Mouse (Mus musculus) megakaryocyte, embryonic 14.5 days (primary cell): ENCODE results near the gene Upk3a.

Experiments used
- FLI1 ChIP-seq: IDR thresholded peaks from 2 replicates; pipeline ENCODE4 v1.6.1; 2012; ENCODE audit warnings: low read length, inconsistent platforms, mixed read lengths
- GATA1 ChIP-seq: IDR thresholded peaks from 3 replicates; pipeline ENCODE4 v1.6.1; 2012; ENCODE audit warnings: mixed read lengths, low read length, inconsistent platforms, borderline replicate concordance

DNA sequence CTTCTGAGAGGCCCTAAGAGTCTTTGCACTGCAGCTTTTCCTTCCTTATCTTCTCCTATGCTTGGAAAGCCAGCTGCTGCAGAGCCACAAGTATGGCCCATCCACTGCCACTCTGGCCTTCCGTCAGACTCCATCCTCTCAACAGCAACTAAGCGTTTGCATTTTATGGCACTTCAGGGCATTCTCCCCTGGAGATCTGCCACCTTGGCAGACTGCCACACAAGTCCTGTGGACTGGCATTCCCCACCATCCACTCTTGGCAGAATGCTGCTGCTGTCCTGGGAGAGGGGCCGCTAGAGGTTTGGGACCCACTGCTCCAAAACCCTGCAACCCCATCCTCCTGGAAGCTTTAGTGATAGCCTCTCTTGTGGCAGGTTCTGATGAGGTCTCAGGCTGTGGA lies 14.9 kb downstream of the Upk3a start:
- TF ChIP-seq FLI1 (no peak), GATA1 (no peak)
